Mouse (Mus musculus): ENCODE measurements around the gene St6galnac3. TPM values are rescaled to one million over a fixed set of nuclear protein-coding genes. Genes with fewer than 3 reads are reported as not detected.

The St6galnac3 gene
- polyA plus RNA-seq, 1 experiment from 2014 or later = 27.2 TPM

DNA sequence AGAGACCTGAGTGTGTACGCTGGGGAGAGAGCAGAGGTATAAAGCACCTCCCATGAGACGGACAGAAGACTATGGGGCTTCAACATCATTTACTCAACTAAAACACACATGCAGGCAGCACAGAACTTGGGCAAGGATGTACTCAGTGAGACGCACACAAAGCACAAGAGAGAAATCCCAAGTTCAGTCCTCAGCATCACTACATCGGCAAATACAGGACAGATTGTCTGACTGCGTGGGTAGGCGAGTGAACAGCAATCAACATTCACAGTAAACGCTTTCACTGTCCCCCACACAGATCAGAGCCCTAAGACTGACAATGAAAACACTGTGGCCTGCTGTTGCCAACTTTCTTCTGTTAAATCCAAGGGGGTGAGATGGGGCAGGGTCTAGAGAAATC lies 422.6 kb downstream of the St6galnac3 start:
- no peak overlapping the region for H3K27ac ChIP-seq (replicated peaks)
- no peaks in the 10 kb centered on the region for H3K27me3 ChIP-seq
- H3K9ac ChIP-seq = no peak overlapping the region
- 89% methylated on average over 7 of the region's 7 CpGs for WGBS
- 0 out of 2 replicates have a peak, but pooled peaks cover 5% of the 10 kb centered on the region for H3K4me1 ChIP-seq (replicated peaks)
- no peaks in the 10 kb centered on the region for H3K9me3 ChIP-seq
- H3K4me3 ChIP-seq = no peak overlapping the region
- no peak overlapping the region for H3K4me2 ChIP-seq
- no peak for ATAC-seq (ENCODE audit: low read depth)
- H3K36me3 ChIP-seq = no peaks in the 10 kb centered on the region

DNA sequence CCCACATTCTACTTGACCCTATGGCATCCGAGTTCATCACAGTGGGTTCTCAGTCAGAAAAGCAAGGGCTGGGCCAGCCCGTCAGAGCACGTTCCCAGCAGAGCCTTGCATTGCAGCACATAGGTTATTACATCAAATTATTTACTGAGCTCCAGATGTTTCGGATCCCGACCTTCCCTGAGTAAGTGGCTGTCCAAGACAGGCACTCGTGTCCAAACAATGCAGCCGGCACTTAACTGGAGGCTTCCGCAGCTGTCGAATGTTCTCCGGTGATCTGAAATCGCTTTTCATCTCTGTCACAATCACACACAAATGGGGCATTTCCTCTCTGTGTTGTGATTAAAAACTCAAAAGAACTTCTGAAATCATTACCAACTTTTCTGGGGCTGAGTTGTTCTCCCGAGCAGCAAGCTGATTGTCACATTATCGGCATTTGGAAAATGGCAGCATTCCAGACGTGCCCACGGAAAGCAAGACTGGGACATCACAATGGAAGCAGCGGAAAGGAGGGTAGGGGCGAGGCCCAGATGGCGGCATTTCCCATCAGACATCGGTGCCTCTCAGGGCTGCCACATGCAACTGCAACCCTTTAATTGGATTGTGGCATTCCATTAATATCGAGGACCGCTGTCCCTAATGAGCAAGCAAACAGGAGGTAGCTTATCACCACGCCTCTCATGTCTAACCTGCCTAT lies 428.5 kb downstream of the St6galnac3 start:
- WGBS = 73% methylated on average over 22 of the region's 22 CpGs
- H3K27ac ChIP-seq (replicated peaks) = no peak overlapping the region
- no peak for ATAC-seq (ENCODE audit: low read depth)

DNA sequence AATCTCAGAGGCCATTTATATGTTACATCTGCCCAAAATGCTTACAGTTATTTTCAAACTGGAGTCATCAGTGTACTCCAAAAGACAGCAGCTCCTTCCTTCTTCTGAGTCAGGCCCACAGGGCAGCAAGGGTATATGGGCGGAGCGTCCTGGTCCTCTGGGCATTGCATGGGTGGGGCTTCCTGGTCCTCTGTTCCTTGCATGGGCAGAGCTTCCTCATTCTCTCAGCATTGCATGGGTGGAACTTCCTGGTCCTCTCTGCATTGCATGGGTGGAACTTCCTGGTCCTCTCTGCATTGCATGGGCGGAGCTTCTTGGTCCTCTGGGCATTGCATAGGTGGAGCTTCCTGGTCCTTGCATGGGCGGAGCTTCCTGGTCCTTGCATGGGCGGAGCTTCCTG lies 432.1 kb downstream of the St6galnac3 start:
- Histone ChIP-seq H3K9ac (no peak overlapping the region), H3K9me3 (no peaks in the 10 kb centered on the region), H3K4me3 (no peak overlapping the region), H3K36me3 (no peaks in the 10 kb centered on the region), H3K27ac (replicated peaks) (no peak overlapping the region), H3K27me3 (0 out of 2 replicates have a peak, but pooled peaks cover 6% of the 10 kb centered on the region), H3K4me1 (replicated peaks) (no peaks in the 10 kb centered on the region), H3K4me2 (no peak overlapping the region)
- WGBS = 97% methylated on average over 5 of the region's 5 CpGs
- ATAC-seq (ENCODE audit: low read depth) = no peak

More for the DNA sequence above, 428.5 kb downstream of the St6galnac3 start:
- 0 out of 2 replicates have a peak, but pooled peaks cover under 1% of the 10 kb centered on the region for H3K27me3 ChIP-seq
- H3K36me3 ChIP-seq = no peaks in the 10 kb centered on the region
- no peak overlapping the region for H3K4me2 ChIP-seq
- H3K9ac ChIP-seq = no peak overlapping the region
- H3K4me1 ChIP-seq (replicated peaks) = no peaks in the 10 kb centered on the region
- no peaks in the 10 kb centered on the region for H3K9me3 ChIP-seq
- no peak overlapping the region for H3K4me3 ChIP-seq

DNA sequence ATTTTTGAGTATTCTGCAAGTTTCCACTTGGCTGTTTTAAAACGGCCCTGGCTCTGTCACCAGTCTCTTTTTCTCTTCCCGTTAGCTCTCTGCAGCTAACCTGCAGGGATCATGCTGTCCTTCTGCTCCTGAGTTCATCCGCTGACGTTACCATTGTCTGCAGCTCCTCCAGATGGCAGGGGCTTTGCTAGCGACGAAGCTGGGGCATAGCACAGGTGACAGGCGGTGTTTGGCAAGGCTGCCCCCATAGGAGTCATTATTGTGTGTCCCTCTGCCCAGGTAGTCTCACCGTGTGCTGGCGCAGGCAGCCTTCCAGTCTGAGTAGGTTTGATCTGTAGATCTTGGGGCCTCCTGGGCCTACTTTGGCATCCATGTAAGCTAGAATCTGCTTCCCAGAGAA lies 432.6 kb downstream of the St6galnac3 start:
- WGBS = 79% methylated on average over 9 of the region's 9 CpGs
- ATAC-seq (ENCODE audit: low read depth) = no peak

DNA sequence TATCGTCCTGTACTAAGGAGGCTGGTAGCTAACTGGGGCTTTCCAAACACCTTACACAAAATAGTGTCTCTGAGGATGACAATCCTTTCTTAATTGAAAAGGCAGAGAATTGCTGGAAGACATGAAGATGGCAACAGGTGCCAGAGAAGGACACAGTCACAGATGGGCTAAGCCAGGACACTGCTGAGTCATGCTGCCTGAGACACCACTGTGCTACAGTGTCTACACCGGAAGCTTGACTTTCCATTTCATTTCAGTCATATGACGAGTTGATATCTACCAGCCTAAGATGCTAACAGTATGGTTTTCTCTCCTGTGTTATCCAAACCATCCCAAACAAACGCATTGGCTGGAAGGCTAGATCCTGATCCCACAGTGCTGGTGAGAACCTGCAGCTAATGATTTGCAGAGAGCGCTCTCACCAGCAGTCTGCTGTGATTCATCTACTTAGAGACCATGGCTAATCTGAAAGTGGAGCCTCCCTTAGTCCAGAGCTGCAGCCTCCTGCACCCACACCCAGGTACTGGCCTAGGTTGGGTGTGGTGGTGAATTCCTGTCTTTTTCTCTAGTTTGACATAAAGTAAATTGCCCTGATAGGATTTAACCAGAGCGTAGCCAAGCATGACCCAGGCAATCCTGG lies 433.4 kb downstream of the St6galnac3 start:
- Histone ChIP-seq H3K27me3 (0 out of 2 replicates have a peak, but pooled peaks cover 6% of the 10 kb centered on the region), H3K4me2 (no peak overlapping the region), H3K9ac (no peak overlapping the region), H3K4me3 (no peak overlapping the region), H3K27ac (replicated peaks) (no peak overlapping the region), H3K9me3 (no peaks in the 10 kb centered on the region), H3K4me1 (replicated peaks) (no peaks in the 10 kb centered on the region), H3K36me3 (no peaks in the 10 kb centered on the region)
- ATAC-seq (ENCODE audit: low read depth) = no peak
- 92% methylated on average over 6 of the region's 6 CpGs for WGBS

More for the DNA sequence above, 432.6 kb downstream of the St6galnac3 start:
- Histone ChIP-seq H3K36me3 (no peaks in the 10 kb centered on the region), H3K9me3 (no peaks in the 10 kb centered on the region), H3K27ac (replicated peaks) (no peak overlapping the region), H3K4me3 (no peak overlapping the region), H3K4me2 (no peak overlapping the region), H3K9ac (no peak overlapping the region), H3K4me1 (replicated peaks) (no peaks in the 10 kb centered on the region), H3K27me3 (0 out of 2 replicates have a peak, but pooled peaks cover 6% of the 10 kb centered on the region)

DNA sequence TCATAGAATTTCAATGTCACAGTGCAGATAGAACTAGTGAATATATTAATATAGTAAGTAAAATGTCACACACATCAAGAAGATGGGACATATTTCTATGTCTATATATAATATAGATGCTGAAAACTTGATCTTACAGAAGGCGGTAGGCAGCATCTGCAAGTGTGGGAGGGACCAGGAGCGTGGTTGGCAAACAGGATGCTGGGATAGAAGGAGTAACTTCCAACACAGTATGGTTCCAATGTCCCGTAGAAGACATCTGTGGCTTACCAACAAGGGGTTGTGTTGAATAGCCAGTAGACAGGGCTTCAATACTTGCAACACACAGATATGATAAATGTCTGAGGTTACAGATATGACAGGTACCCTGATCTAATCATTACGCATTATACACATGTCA lies 435.0 kb downstream of the St6galnac3 start:
- no peaks in the 10 kb centered on the region for H3K9me3 ChIP-seq
- H3K4me2 ChIP-seq = no peak overlapping the region
- 0 out of 2 replicates have a peak, but pooled peaks cover 6% of the 10 kb centered on the region for H3K27me3 ChIP-seq
- no peaks in the 10 kb centered on the region for H3K36me3 ChIP-seq
- no peak overlapping the region for H3K9ac ChIP-seq
- H3K4me1 ChIP-seq (replicated peaks) = peaks cover 13% of the 10 kb centered on the region
- H3K27ac ChIP-seq (replicated peaks) = no peak overlapping the region
- no peak for ATAC-seq (ENCODE audit: low read depth)
- WGBS = 92% methylated on average over 4 of the region's 4 CpGs
- no peak overlapping the region for H3K4me3 ChIP-seq

DNA sequence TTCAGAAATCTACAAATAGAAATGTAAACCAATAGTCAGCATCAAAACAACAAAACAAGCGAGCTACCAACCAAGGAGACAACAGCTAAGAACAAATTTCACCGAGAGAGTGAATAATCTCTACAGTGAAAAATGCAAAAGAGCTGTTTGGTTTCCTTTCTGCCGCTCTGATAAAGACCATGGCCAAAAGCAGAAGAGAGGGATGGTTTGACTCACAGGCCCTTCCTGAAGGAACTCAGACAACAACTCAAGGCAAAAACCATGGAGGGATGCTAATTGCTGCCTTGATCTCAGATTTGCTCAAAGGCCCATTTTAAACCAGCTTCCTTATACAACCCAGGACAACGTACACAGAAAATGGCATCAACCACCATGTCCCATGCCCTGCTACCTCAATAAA lies 437.4 kb downstream of the St6galnac3 start:
- no peaks in the 10 kb centered on the region for H3K36me3 ChIP-seq
- H3K4me1 ChIP-seq (replicated peaks) = peaks cover 32% of the 10 kb centered on the region
- H3K4me3 ChIP-seq = no peak overlapping the region
- H3K27me3 ChIP-seq = 0 out of 2 replicates have a peak, but pooled peaks cover 6% of the 10 kb centered on the region
- 97% methylated on average over 4 of the region's 4 CpGs for WGBS
- no peak overlapping the region for H3K4me2 ChIP-seq
- H3K27ac ChIP-seq (replicated peaks) = no peak overlapping the region
- no peaks in the 10 kb centered on the region for H3K9me3 ChIP-seq
- ATAC-seq (ENCODE audit: low read depth) = no peak
- H3K9ac ChIP-seq = no peak overlapping the region

DNA sequence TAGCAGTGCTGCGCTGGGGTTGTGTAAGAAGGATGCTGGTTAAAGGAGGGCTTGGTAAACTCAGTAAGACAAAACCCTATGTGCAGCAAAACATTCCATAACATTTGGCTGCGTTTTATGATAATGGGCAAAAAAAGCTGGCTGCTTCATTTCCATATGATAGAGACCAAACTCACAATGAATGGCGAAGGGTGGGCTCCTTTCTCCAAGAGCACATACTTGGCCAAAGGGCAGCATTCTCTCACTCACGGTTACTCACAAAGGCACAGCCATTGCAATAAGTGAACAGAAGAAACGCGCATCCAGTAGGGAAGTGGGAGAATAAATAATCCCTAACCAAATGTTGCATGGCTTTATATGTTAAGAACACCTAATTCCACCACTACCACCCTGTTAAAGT lies 437.9 kb downstream of the St6galnac3 start:
- H3K4me3 ChIP-seq = no peak overlapping the region
- no peak overlapping the region for H3K27ac ChIP-seq (replicated peaks)
- no peak overlapping the region for H3K4me2 ChIP-seq
- H3K4me1 ChIP-seq (replicated peaks) = peaks cover 37% of the 10 kb centered on the region
- no peak overlapping the region for H3K9ac ChIP-seq
- no peaks in the 10 kb centered on the region for H3K9me3 ChIP-seq
- 70% methylated on average over 6 of the region's 6 CpGs for WGBS
- 0 out of 2 replicates have a peak, but pooled peaks cover 6% of the 10 kb centered on the region for H3K27me3 ChIP-seq
- no peak for ATAC-seq (ENCODE audit: low read depth)
- H3K36me3 ChIP-seq = no peaks in the 10 kb centered on the region

DNA sequence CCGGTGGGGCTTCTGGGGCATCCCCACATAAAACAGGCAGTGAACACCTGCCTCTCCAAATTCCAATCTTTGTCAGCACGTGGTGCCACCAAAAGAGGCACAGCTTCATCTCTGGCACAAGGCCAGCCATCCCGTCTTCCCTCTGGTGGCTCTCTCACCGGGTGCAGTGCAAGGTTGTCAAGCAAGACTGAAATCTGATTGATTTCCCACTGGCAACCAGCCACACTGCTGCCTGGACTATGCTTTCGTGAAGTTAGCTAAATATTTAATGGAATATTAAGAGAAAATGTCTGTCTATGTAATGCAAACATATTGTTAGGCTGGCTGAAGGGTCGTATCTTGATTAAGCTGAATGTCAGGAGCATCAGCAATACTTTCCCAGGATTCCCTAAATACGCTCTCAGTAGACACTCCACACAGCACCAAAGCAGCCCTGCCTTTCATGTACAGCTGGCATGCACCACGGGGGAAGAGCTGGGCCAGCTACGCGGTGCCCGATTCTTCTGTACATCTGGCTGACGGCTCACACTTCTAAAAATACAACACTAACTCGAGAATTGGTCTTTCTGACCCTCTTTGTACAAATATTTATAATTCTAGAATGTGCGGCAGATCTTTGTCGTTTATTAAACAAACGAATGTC lies 442.7 kb downstream of the St6galnac3 start:
- H3K4me3 ChIP-seq = no peak overlapping the region
- WGBS = 54% methylated on average over 16 of the region's 16 CpGs
- H3K27ac ChIP-seq (replicated peaks) = 0 out of 2 replicates have a peak overlapping the region, but pooled peaks have one; percentile 34
- H3K9ac ChIP-seq = no peak overlapping the region
- peaks cover 53% of the 10 kb centered on the region for H3K4me1 ChIP-seq (replicated peaks)
- no peaks in the 10 kb centered on the region for H3K9me3 ChIP-seq
- H3K36me3 ChIP-seq = no peaks in the 10 kb centered on the region
- H3K4me2 ChIP-seq = no peak overlapping the region
- H3K27me3 ChIP-seq = peaks cover 12% of the 10 kb centered on the region; the same call in 1 of the 2 replicates
- no peak for ATAC-seq (ENCODE audit: low read depth)

DNA sequence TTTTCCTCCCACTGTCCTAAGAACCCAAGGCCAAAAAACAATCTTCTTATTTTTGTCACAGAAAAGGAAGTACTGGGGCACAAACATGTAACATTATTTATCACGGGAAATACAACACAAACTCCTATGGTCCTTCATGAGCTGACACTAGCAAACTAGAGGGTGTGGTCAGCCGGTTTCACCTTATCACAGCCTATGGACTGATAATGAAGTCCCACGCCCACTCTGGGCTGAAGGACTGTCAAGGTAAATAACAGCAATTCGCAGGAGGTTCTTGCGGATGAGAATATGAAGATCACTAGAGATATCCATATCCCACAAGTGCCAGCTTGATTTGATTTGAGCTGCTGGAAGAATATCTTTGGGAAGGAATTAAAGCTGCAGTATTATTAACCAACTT lies 446.7 kb downstream of the St6galnac3 start:
- H3K27ac ChIP-seq (replicated peaks) = 0 out of 2 replicates have a peak overlapping the region, but pooled peaks have one; percentile 43
- WGBS = 87% methylated on average over 5 of the region's 5 CpGs
- peaks cover 12% of the 10 kb centered on the region for H3K9me3 ChIP-seq
- H3K27me3 ChIP-seq = peaks cover 12% of the 10 kb centered on the region; the same call in 1 of the 2 replicates
- H3K4me1 ChIP-seq (replicated peaks) = peaks cover 40% of the 10 kb centered on the region
- no peak overlapping the region for H3K4me2 ChIP-seq
- no peak overlapping the region for H3K9ac ChIP-seq
- ATAC-seq (ENCODE audit: low read depth) = no peak
- no peak overlapping the region for H3K4me3 ChIP-seq
- H3K36me3 ChIP-seq = peaks cover 9% of the 10 kb centered on the region; the same call in 1 of the 2 replicates

DNA sequence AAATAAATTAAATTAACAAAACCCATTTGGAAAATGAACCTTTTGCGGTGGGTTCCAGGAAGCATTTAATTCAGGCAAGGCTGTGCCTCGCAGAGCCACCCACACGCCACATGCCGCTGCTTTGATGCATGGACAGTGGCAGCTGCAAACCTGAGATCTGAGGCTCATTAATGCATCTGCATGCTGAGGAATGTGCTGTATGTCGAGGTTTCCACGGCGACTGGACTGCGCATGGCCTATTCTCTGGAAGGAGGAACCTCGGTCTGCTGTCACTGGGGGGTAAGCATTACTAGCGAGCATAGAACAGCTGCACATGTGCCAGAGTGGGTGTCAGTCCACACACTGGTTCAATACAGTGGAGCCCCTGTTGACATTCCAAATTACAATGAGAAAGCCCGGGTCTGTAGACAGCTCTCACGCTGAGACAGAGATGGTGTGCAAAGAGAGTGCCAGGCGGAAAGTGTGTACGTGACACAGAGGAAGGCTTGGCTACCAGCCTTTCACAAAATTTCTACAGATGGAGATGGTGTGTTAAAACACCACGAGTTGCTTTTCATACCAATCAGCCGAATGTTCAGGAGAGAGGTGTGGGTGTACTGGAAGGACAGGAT lies 447.5 kb downstream of the St6galnac3 start:
- Histone ChIP-seq H3K27ac (replicated peaks) (peak overlapping the region; percentile 43), H3K9me3 (peaks cover 16% of the 10 kb centered on the region), H3K9ac (0 out of 2 replicates have a peak overlapping the region, but pooled peaks have one; percentile 12), H3K4me2 (peak overlapping the region; percentile 45), H3K36me3 (peaks cover 9% of the 10 kb centered on the region; the same call in 1 of the 2 replicates), H3K4me1 (replicated peaks) (peaks cover 34% of the 10 kb centered on the region), H3K27me3 (peaks cover 12% of the 10 kb centered on the region; the same call in 1 of the 2 replicates), H3K4me3 (no peak overlapping the region)
- 16% methylated on average over 16 of the region's 16 CpGs for WGBS
- peak; percentile 91 for ATAC-seq (ENCODE audit: low read depth)

All from neural tube, embryonic 13.5 days (tissue).